ENCODE assay signal across 8 mouse cellular contexts in genomic region chr1:171330216-171330560, GRCm38 (mm10). TPM values are rescaled to one million over a fixed set of nuclear protein-coding genes. Genes with fewer than 3 reads are reported as not detected.
DNase-seq lines count a peak whose midpoint lies in the region; ATAC-seq and TF ChIP-seq lines count a peak whose summit lies in the region.

No protein-coding gene starts in this region.

- no peaks in the 10 kb centered on the region for H3K9me3 ChIP-seq in lung, embryonic 16.5 days (ENCODE audit: control insufficient read depth, low read length)
- no peaks in the 10 kb centered on the region for H3K9me3 ChIP-seq in embryonic facial prominence, embryonic 13.5 days
- no peaks in the 10 kb centered on the region for H3K9me3 ChIP-seq in kidney, postnatal 0 days (replicated peaks; ENCODE audit: low read length)

- no peak for TF ChIP-seq POLR2A in olfactory bulb, adult 2 months (IDR thresholded peaks at IDR 0.05; ENCODE audit: insufficient read depth, low read depth, low read length)

- no peak for TF ChIP-seq CTCF in kidney, postnatal 0 days (IDR thresholded peaks at IDR 0.05; ENCODE audit: low read depth)
- no peak for TF ChIP-seq CTCF in olfactory bulb, adult 2 months (IDR thresholded peaks at IDR 0.05; ENCODE audit: insufficient read depth, low read depth, low read length)

- H3K36me3 ChIP-seq in lung, embryonic 16.5 days (ENCODE audit: control insufficient read depth, insufficient read depth, low read length): no peaks in the 10 kb centered on the region; the same call in 1 of the 2 replicates
- 0 out of 2 replicates have a peak, but pooled peaks cover 2% of the 10 kb centered on the region for H3K36me3 ChIP-seq in embryonic facial prominence, embryonic 13.5 days
- H3K36me3 ChIP-seq in kidney, postnatal 0 days (ENCODE audit: insufficient read depth, low read length): no peaks in the 10 kb centered on the region

- no peak for DNase-seq in lung, postnatal 25 days (ENCODE audit: low spot score)
- DNase-seq in kidney, postnatal 0 days (ENCODE audit: low spot score): peak; percentile 70
- no peak for DNase-seq in gastrocnemius, postnatal 25 days
- no peak for DNase-seq in gastrocnemius, postnatal 10 days
- DNase-seq in thymus, postnatal 4 days: no peak

- peak overlapping the region; percentile 99 for H3K9ac ChIP-seq in lung, embryonic 16.5 days (ENCODE audit: low read length)
- H3K9ac ChIP-seq in embryonic facial prominence, embryonic 13.5 days: peak overlapping the region; percentile 96
- H3K9ac ChIP-seq in kidney, postnatal 0 days (ENCODE audit: low read depth, low read length): peak overlapping the region; percentile 97

- H3K4me2 ChIP-seq in lung, embryonic 16.5 days (ENCODE audit: low read depth, low read length): peak overlapping the region; percentile 73
- peak overlapping the region; percentile 88 for H3K4me2 ChIP-seq in embryonic facial prominence, embryonic 13.5 days
- H3K4me2 ChIP-seq in kidney, postnatal 0 days (ENCODE audit: low read length): peak overlapping the region; percentile 70

- H3K4me3 ChIP-seq in lung, embryonic 16.5 days (ENCODE audit: low read length): peak overlapping the region; percentile 91
- H3K4me3 ChIP-seq in embryonic facial prominence, embryonic 13.5 days: peak overlapping the region; percentile 82
- H3K4me3 ChIP-seq in kidney, postnatal 0 days (replicated peaks; ENCODE audit: low read depth, low read length): peak overlapping the region; percentile 87
- peak overlapping the region; percentile 61 for H3K4me3 ChIP-seq in olfactory bulb, adult 2 months (ENCODE audit: insufficient read depth, low read depth, low read length)

- 0% methylated on average over 4 of the region's 4 CpGs for WGBS in lung, embryonic 16.5 days
- WGBS in embryonic facial prominence, embryonic 13.5 days: 0% methylated on average over 4 of the region's 4 CpGs
- 0% methylated on average over 4 of the region's 4 CpGs for WGBS in kidney, postnatal 0 days
- 2% methylated on average over 4 of the region's 4 CpGs for WGBS in olfactory bulb, adult 2 months

- H3K27me3 ChIP-seq in lung, embryonic 16.5 days (ENCODE audit: control insufficient read depth, insufficient read depth, low read depth, low read length): no peaks in the 10 kb centered on the region
- no peaks in the 10 kb centered on the region for H3K27me3 ChIP-seq in embryonic facial prominence, embryonic 13.5 days
- H3K27me3 ChIP-seq in kidney, postnatal 0 days (ENCODE audit: insufficient read depth, low read length): no peaks in the 10 kb centered on the region

- no peak for ATAC-seq in lung, embryonic 16.5 days (ENCODE audit: low read depth)
- no peak for ATAC-seq in embryonic facial prominence, embryonic 13.5 days (ENCODE audit: insufficient number of reproducible peaks, insufficient read depth, low FRiP score, low TSS enrichment, low read depth)
- ATAC-seq in kidney, postnatal 0 days (replicated peaks; ENCODE audit: low FRiP score, low read depth): no peak

- H3K4me1 ChIP-seq in lung, embryonic 16.5 days (replicated peaks; ENCODE audit: control insufficient read depth, insufficient read depth, low read length): peaks cover 23% of the 10 kb centered on the region
- peaks cover 27% of the 10 kb centered on the region for H3K4me1 ChIP-seq in embryonic facial prominence, embryonic 13.5 days
- peaks cover 8% of the 10 kb centered on the region; the same call in 1 of the 2 replicates for H3K4me1 ChIP-seq in kidney, postnatal 0 days (replicated peaks; ENCODE audit: insufficient read depth, low read length)
- peaks cover 5% of the 10 kb centered on the region; the same call in 1 of the 2 replicates for H3K4me1 ChIP-seq in olfactory bulb, adult 2 months (ENCODE audit: control insufficient read depth, insufficient read depth, low read length)

- H3K27ac ChIP-seq in lung, embryonic 16.5 days (ENCODE audit: low read length): peak overlapping the region; percentile 100
- H3K27ac ChIP-seq in embryonic facial prominence, embryonic 13.5 days: peak overlapping the region; percentile 99
- H3K27ac ChIP-seq in kidney, postnatal 0 days: peak overlapping the region; percentile 100
- H3K27ac ChIP-seq in olfactory bulb, adult 2 months (ENCODE audit: insufficient read depth, low read depth, low read length): 0 out of 2 replicates have a peak overlapping the region, but pooled peaks have one; percentile 45

RNA-seq across cellular contexts. Expression of gene Dedd, which starts 1.2 kb away (rescaled TPM):
- polyA plus RNA-seq in lung, embryonic 16.5 days (2015; fragmentation: Nextera tagmentation; extraction: Ambion mirVana): 52.0 and 52.1 TPM in 2 replicates
- 58.4 and 59.6 TPM in 2 replicates for polyA plus RNA-seq in embryonic facial prominence, embryonic 13.5 days (2015; fragmentation: Nextera tagmentation; extraction: Ambion mirVana)
- polyA plus RNA-seq in kidney, postnatal 0 days (2015; fragmentation: Nextera tagmentation; extraction: Ambion mirVana): 43.9 and 46.0 TPM in 2 replicates
- polyA plus RNA-seq in olfactory bulb, adult 2 months (2012; ENCODE audit: insufficient read depth, insufficient read length, low replicate concordance, missing spikeins): not detected in 2 replicates
- total RNA-seq in gastrocnemius, postnatal 25 days (2021): 10 to 100 TPM; 26.4 to 29.6 TPM
- 10 to 100 TPM; 30.3 to 31.2 TPM for total RNA-seq in gastrocnemius, postnatal 10 days (2021)

RNA-seq across cellular contexts. Expression of gene Nit1, which starts 15.3 kb away (rescaled TPM):
- 43.5 and 44.9 TPM in 2 replicates for polyA plus RNA-seq in lung, embryonic 16.5 days (2015; fragmentation: Nextera tagmentation; extraction: Ambion mirVana)
- 43.4 and 44.9 TPM in 2 replicates for polyA plus RNA-seq in embryonic facial prominence, embryonic 13.5 days (2015; fragmentation: Nextera tagmentation; extraction: Ambion mirVana)
- polyA plus RNA-seq in kidney, postnatal 0 days (2015; fragmentation: Nextera tagmentation; extraction: Ambion mirVana): 59.8 and 64.4 TPM in 2 replicates
- not detected in 2 replicates for polyA plus RNA-seq in olfactory bulb, adult 2 months (2012; ENCODE audit: insufficient read depth, insufficient read length, low replicate concordance, missing spikeins)
- 10 to 100 TPM; 21.8 to 21.9 TPM for total RNA-seq in gastrocnemius, postnatal 25 days (2021)
- total RNA-seq in gastrocnemius, postnatal 10 days (2021): 10 to 100 TPM; 20.1 to 22.5 TPM

RNA-seq across cellular contexts. Expression of gene Pfdn2, which starts 15.3 kb away (rescaled TPM):
- polyA plus RNA-seq in lung, embryonic 16.5 days (2015; fragmentation: Nextera tagmentation; extraction: Ambion mirVana): 86.4 and 99.8 TPM in 2 replicates
- 119 and 125 TPM in 2 replicates for polyA plus RNA-seq in embryonic facial prominence, embryonic 13.5 days (2015; fragmentation: Nextera tagmentation; extraction: Ambion mirVana)
- polyA plus RNA-seq in kidney, postnatal 0 days (2015; fragmentation: Nextera tagmentation; extraction: Ambion mirVana): 92.1 and 105 TPM in 2 replicates
- polyA plus RNA-seq in olfactory bulb, adult 2 months (2012; ENCODE audit: insufficient read depth, insufficient read length, low replicate concordance, missing spikeins): not detected in 2 replicates
- total RNA-seq in gastrocnemius, postnatal 25 days (2021): 10 to 100 TPM; 85.5 to 89.0 TPM
- total RNA-seq in gastrocnemius, postnatal 10 days (2021): 100 to 1,000 TPM; 104 to 113 TPM

RNA-seq across cellular contexts. Expression of gene Klhdc9, which starts 30.4 kb away (rescaled TPM):
- polyA plus RNA-seq in lung, embryonic 16.5 days (2015; fragmentation: Nextera tagmentation; extraction: Ambion mirVana): 3.8 and 4.4 TPM in 2 replicates
- 1.2 and 1.9 TPM in 2 replicates for polyA plus RNA-seq in embryonic facial prominence, embryonic 13.5 days (2015; fragmentation: Nextera tagmentation; extraction: Ambion mirVana)
- 5.7 and 6.4 TPM in 2 replicates for polyA plus RNA-seq in kidney, postnatal 0 days (2015; fragmentation: Nextera tagmentation; extraction: Ambion mirVana)
- not detected in 2 replicates for polyA plus RNA-seq in olfactory bulb, adult 2 months (2012; ENCODE audit: insufficient read depth, insufficient read length, low replicate concordance, missing spikeins)
- not detected for total RNA-seq in gastrocnemius, postnatal 25 days (2021)
- total RNA-seq in gastrocnemius, postnatal 10 days (2021): under 1 TPM; 0.31 to 0.61 TPM

RNA-seq across cellular contexts. Expression of gene Ufc1, which starts 35.4 kb away (rescaled TPM):
- polyA plus RNA-seq in lung, embryonic 16.5 days (2015; fragmentation: Nextera tagmentation; extraction: Ambion mirVana): 109 and 111 TPM in 2 replicates
- polyA plus RNA-seq in embryonic facial prominence, embryonic 13.5 days (2015; fragmentation: Nextera tagmentation; extraction: Ambion mirVana): 109 and 118 TPM in 2 replicates
- 133 and 136 TPM in 2 replicates for polyA plus RNA-seq in kidney, postnatal 0 days (2015; fragmentation: Nextera tagmentation; extraction: Ambion mirVana)
- polyA plus RNA-seq in olfactory bulb, adult 2 months (2012; ENCODE audit: insufficient read depth, insufficient read length, low replicate concordance, missing spikeins): not detected in 2 replicates
- total RNA-seq in gastrocnemius, postnatal 25 days (2021): 10 to 100 TPM; 70.9 to 80.8 TPM
- 10 to 100 TPM; 81.8 to 87.9 TPM for total RNA-seq in gastrocnemius, postnatal 10 days (2021)

Comparison
In these comparisons a context has a peak if more than half of its experiments do, and no peak if none do; other contexts are left out.
1. H3K27ac ChIP-seq: peak in every context shown above with its lines; median percentile 100 in lung, embryonic 16.5 days; 100 in kidney, postnatal 0 days; 99 in embryonic facial prominence, embryonic 13.5 days; 45 in olfactory bulb, adult 2 months.